Mouse (Mus musculus): Measurements from ENCODE around the gene Emc6. TPM values are rescaled to one million over a fixed set of nuclear protein-coding genes. Genes with fewer than 3 reads are reported as not detected.
A peak's percentile ranks its signal among the peaks of the same experiment; 100 is the strongest.

Gene Emc6
- polyA plus RNA-seq, 1 experiment: not detected

DNA sequence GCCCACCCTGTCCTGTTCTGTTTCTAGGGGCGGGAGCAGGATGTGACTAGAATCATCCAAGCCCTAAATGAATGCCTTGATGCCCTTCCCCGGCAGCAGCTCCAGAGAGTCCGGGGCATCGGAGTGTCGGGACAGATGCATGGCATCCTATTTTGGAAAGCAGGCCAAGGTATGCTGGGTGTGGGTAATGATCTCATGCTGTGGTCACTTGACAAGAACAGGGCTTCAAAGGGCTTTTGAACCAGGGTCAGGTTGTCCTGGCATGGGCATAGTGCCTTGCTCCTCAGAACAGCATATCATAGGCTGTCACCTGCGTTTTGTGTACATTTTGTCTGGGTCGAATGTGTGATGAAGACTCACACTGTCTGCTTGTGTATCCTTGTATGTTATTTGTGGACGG, 27.1 kb upstream of the Emc6 start:
- no peak overlapping the region for H3K4me3 ChIP-seq (ENCODE audit: insufficient read depth, low read depth, low read length)
- 89% methylated on average over 8 of the region's 8 CpGs for WGBS
- H3K27ac ChIP-seq (ENCODE audit: insufficient read depth, low read depth, low read length): no peak overlapping the region
- no peaks in the 10 kb centered on the region; the same call in 1 of the 2 replicates for H3K4me1 ChIP-seq (ENCODE audit: control insufficient read depth, insufficient read depth, low read length)
- TF ChIP-seq CTCF (IDR thresholded peaks at IDR 0.05; ENCODE audit: insufficient read depth, low read depth, low read length): no peak
- no peak for TF ChIP-seq POLR2A (IDR thresholded peaks at IDR 0.05; ENCODE audit: insufficient read depth, low read depth, low read length)

DNA sequence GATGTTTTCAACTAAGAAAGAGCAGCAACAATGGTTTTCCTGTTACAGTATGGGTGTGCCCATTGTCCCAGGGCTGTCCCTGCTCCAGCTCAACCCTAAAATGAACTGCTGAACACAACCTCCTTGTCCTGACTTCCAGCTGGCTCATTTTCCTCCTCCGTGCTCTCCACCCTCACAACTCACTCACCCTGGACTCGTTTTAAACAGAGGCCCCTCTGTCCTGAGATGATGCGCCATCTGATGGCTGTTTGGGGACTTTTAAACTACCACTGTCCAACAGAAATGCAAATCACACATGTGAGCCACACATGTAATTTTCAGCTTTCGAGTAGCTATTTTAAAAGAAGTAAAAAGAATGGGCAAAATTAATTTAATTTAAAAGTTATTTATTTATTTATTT, 24.8 kb upstream of the Emc6 start:
- Histone ChIP-seq H3K4me1 (ENCODE audit: control insufficient read depth, insufficient read depth, low read length) (peaks cover 6% of the 10 kb centered on the region), H3K27ac (ENCODE audit: insufficient read depth, low read depth, low read length) (no peak overlapping the region), H3K4me3 (ENCODE audit: insufficient read depth, low read depth, low read length) (no peak overlapping the region)
- TF ChIP-seq CTCF (IDR thresholded peaks at IDR 0.05; ENCODE audit: insufficient read depth, low read depth, low read length): no peak
- TF ChIP-seq POLR2A (IDR thresholded peaks at IDR 0.05; ENCODE audit: insufficient read depth, low read depth, low read length): no peak
- WGBS: 38% methylated on average over 4 of the region's 4 CpGs

DNA sequence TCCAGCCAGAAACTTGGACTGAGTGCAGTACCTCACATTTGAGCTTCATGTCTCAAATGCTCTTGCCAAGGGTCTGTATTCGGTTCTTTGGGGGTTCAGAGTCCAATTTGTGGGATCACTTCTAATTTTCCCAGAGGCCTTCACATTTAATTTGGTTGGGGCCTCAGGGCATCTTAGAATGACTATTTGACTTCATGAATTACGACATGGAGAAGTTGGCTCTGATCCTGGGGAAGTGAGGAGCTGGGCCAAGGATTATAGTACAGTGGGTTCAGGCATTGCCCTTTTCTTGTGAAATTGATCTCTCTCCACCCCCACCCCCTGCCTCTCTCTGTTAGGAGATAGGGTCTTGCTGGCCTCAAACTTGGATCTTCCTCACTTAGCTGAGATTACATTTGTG, 24.2 kb upstream of the Emc6 start:
- no peak for TF ChIP-seq POLR2A (IDR thresholded peaks at IDR 0.05; ENCODE audit: insufficient read depth, low read depth, low read length)
- Histone ChIP-seq H3K27ac (ENCODE audit: insufficient read depth, low read depth, low read length) (no peak overlapping the region), H3K4me3 (ENCODE audit: insufficient read depth, low read depth, low read length) (no peak overlapping the region), H3K4me1 (ENCODE audit: control insufficient read depth, insufficient read depth, low read length) (peaks cover 6% of the 10 kb centered on the region)
- 55% methylated on average over 2 of the region's 2 CpGs for WGBS

DNA sequence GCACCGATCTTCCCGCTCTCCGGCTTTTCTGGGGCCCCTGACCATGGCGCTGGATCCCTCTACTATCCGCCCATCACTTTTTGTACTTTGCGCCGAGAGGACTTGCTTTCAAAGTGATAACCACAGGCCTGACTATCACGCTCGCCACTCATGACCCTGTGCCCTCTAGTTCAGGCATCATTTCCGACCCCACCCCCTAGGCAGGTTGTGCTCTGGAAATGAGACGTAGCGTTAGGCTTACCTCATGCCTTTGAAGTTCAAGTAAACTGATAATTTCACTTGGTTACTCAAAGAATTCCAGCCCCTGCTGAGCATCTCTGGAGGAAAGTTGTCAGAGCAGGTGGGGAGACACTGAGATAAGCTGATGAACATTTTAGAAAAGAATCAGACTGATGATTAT, 23.0 kb upstream of the Emc6 start:
- H3K27ac ChIP-seq (ENCODE audit: insufficient read depth, low read depth, low read length): no peak overlapping the region
- H3K4me3 ChIP-seq (ENCODE audit: insufficient read depth, low read depth, low read length): peak overlapping the region; percentile 76
- H3K4me1 ChIP-seq (ENCODE audit: control insufficient read depth, insufficient read depth, low read length): peaks cover 6% of the 10 kb centered on the region
- no peak; the same call in 1 of the 2 replicates for TF ChIP-seq POLR2A (IDR thresholded peaks at IDR 0.05; ENCODE audit: insufficient read depth, low read depth, low read length)
- WGBS: 3% methylated on average over 12 of the region's 12 CpGs

DNA sequence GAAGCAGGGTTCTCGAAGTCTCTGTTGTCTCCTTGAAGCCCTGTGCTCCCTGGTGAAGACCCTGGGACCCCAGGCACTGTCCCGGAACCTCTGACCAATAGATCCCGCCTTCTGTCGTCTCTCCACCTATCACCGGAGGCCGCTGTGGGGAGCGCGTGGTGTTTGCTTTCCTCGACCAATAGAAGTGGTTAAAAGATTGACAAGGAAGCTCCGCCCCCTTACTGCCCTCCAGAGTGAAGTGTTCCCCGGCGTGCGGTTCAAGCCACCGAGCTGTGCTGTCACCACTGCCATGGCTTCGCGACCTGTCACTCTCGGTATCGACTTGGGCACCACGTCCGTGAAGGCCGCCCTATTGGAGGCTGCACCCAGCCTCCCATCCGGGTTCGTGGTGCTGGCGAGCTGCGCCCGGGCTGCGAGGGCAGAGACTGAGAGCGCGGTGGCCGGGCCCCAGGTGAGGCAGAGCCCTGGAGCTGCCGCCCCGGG, 22.4 kb upstream of the Emc6 start, which contains the start of gene Shpk:
Shpk (plus strand) TSS at position 231 of the 483 bp plus-strand sequence.
- WGBS: under 1% methylated on average over 32 of the region's 32 CpGs
- Histone ChIP-seq H3K27ac (ENCODE audit: insufficient read depth, low read depth, low read length) (peak within 1 kb of the TSS; percentile 91), H3K4me3 (ENCODE audit: insufficient read depth, low read depth, low read length) (peak within 1 kb of the TSS; percentile 76), H3K4me1 (ENCODE audit: control insufficient read depth, insufficient read depth, low read length) (peaks cover 6% of the 10 kb centered on the region)
- TF ChIP-seq POLR2A (IDR thresholded peaks at IDR 0.05; ENCODE audit: insufficient read depth, low read depth, low read length): peak; percentile 45; the same call in 1 of the 2 replicates
- TF ChIP-seq CTCF (IDR thresholded peaks at IDR 0.05; ENCODE audit: insufficient read depth, low read depth, low read length): no peak

DNA sequence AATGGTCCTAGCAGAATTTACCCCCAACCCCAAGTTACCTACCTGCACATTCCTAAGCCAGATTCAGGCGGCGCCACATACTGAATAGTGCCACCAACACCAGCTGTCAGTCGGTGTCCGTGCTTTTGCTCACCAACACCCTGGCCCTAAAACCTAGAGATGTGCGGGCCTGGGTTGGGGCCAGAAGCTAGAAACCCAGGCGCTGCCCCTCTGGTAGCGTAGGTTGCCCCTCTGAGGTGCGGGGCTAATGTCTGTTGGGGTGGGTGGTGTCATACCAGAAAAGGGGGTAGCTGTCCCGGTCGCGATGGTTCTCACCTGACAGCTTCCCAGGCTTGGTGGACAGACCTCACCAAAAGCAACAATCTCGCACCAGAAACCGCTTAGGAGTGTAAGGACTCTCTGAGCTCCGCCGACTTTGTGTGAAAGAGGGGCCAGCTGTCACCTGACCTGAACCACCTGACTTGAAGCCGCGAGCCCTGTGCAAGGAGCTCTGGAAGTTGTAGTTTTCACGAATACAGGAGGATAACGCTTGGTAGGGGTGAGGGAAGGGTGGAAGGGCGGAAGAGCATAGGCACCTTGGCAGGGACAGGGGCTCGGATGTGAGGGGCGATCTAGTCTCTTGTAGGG, 21.9 kb upstream of the Emc6 start, which contains the start of gene Ctns:
Ctns (minus strand) TSS at position 440 of the 627 bp plus-strand sequence.
- under 1% methylated on average over 22 of the region's 22 CpGs for WGBS
- TF ChIP-seq POLR2A (IDR thresholded peaks at IDR 0.05; ENCODE audit: insufficient read depth, low read depth, low read length): peak; percentile 72
- peak; percentile 9; the same call in 1 of the 2 replicates for TF ChIP-seq CTCF (IDR thresholded peaks at IDR 0.05; ENCODE audit: insufficient read depth, low read depth, low read length)

DNA sequence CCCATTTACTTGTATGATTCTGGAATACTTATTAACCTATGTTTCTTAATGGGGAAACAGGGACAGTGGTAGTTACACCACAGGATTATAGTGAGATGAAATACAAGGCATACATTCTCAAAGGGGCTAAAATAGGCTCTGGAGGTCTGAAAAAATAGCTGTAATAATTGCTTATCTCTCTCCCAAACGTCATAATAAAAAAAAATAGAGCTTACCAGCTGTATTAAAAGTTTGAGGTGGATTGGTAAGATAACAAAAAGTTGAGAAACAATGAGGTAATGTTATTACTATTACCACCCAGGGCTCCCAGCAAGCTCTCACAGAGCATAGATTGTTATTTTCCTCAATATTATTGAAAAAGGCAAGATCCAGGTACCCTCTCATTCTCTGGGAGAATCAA, 21.4 kb upstream of the Emc6 start:
- TF ChIP-seq CTCF (IDR thresholded peaks at IDR 0.05; ENCODE audit: insufficient read depth, low read depth, low read length) (no peak), POLR2A (IDR thresholded peaks at IDR 0.05; ENCODE audit: insufficient read depth, low read depth, low read length) (no peak)
- WGBS: 0% methylated on average over 1 of the region's 1 CpGs
- Histone ChIP-seq H3K4me3 (ENCODE audit: insufficient read depth, low read depth, low read length) (peak overlapping the region; percentile 76), H3K27ac (ENCODE audit: insufficient read depth, low read depth, low read length) (no peak overlapping the region), H3K4me1 (ENCODE audit: control insufficient read depth, insufficient read depth, low read length) (peaks cover 6% of the 10 kb centered on the region)

More for the DNA sequence above, 21.9 kb upstream of the Emc6 start, which contains the start of gene Ctns:
- Histone ChIP-seq H3K27ac (ENCODE audit: insufficient read depth, low read depth, low read length) (peak within 1 kb of the TSS; percentile 91), H3K4me1 (ENCODE audit: control insufficient read depth, insufficient read depth, low read length) (peaks cover 6% of the 10 kb centered on the region), H3K4me3 (ENCODE audit: insufficient read depth, low read depth, low read length) (peak within 1 kb of the TSS; percentile 76)

DNA sequence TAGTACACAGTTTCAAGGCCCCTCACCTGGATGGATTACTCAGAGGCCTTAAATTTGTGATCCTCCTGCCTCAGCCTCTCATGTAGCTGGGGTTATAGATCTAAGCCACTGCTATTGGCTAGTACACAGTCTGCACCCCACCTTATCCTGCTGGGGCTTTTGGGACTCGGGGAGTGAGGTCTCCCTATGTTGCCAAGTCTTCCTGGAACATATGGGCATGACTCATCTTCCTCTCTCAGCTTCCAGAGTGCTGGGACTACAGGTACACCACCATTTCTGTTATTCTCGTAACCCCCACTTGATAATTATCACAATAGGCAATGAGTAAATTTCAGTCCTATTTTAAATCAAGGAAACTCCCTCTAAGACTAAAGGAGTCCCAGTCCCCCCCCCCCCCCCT, 17.6 kb upstream of the Emc6 start:
- H3K4me1 ChIP-seq (ENCODE audit: control insufficient read depth, insufficient read depth, low read length): peaks cover 6% of the 10 kb centered on the region
- no peak overlapping the region for H3K4me3 ChIP-seq (ENCODE audit: insufficient read depth, low read depth, low read length)
- TF ChIP-seq CTCF (IDR thresholded peaks at IDR 0.05; ENCODE audit: insufficient read depth, low read depth, low read length) (no peak), POLR2A (IDR thresholded peaks at IDR 0.05; ENCODE audit: insufficient read depth, low read depth, low read length) (no peak)
- WGBS: 46% methylated on average over 2 of the region's 2 CpGs
- H3K27ac ChIP-seq (ENCODE audit: insufficient read depth, low read depth, low read length): no peak overlapping the region

DNA sequence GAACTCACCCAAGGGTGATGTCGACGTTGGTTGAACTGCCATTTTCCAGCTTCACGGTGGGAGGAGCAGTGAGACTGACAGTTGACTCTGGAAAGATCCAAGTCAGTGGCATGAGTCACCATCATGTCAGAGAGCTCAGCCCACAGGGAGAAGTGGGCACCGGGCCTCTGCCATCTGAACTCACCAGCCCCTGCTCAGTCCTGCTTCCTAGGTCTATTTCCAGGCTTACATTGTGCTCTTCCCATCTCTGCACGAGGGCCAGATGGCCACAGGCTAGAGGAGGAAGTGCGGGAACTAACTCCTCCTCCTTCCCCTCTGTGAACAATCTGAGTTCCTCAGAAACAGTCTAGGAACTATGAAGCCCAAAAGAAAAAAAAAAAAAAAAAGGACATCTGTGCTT, 16.2 kb upstream of the Emc6 start:
- WGBS: 68% methylated on average over 6 of the region's 6 CpGs
- H3K4me3 ChIP-seq (ENCODE audit: insufficient read depth, low read depth, low read length): no peak overlapping the region
- peaks cover 6% of the 10 kb centered on the region for H3K4me1 ChIP-seq (ENCODE audit: control insufficient read depth, insufficient read depth, low read length)
- no peak for TF ChIP-seq CTCF (IDR thresholded peaks at IDR 0.05; ENCODE audit: insufficient read depth, low read depth, low read length)
- TF ChIP-seq POLR2A (IDR thresholded peaks at IDR 0.05; ENCODE audit: insufficient read depth, low read depth, low read length): no peak
- H3K27ac ChIP-seq (ENCODE audit: insufficient read depth, low read depth, low read length): no peak overlapping the region
